Mouse (Mus musculus): ENCODE measurements around the gene Xrcc2. TPM values are rescaled to one million over a fixed set of nuclear protein-coding genes. Genes with fewer than 3 reads are reported as not detected.
"Not testable (repeated sequence)": the region's sequence is repeated elsewhere in the genome, so short reads cannot be mapped to it uniquely, and the experiment has no call there.

Gene Xrcc2
- 14.1 and 19.5 TPM in 2 replicates for total RNA-seq (2017)

DNA sequence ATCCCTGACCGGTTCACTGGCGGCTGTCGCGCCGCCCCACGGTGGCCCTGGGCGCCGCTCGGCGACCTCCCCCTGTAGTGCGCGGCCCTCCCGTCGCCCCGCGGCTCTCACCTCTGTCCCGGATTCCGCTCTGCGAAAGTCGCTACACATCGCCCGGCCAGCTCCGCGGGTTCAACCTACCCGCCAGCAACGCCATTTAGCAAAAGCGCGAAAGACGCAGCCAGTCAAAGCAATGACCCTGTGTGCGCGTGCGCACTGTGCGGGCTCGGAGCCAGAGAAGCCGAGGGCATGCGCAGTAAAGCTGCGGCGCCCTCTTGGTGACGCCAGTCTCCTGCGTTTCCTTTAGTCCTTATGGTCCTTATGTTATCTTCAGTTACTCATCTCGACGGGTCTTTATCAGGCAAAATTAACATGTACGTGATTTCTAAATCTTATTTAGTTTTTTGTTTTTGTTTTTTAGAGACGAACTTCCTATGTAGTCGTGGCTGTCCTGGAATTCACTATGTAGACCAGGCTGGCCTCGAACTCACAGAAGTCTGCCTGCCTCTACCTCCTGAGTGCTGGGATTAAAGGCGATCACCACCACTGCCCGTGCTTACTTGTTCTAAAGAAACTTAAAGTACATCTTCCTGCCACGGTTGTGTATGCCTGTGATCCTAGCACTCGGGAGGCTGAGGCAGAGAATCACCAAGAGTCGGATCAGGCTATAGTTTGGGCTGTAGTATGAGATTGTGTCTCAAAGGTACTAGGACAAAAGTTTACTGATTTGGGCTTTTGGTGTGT, at the start of gene Xrcc2:
Gene Xrcc2 (minus strand): TSS at position 259 of the 783 bp plus-strand sequence.
- ATAC-seq (replicated peaks in 1 of 2; ENCODE audit: insufficient read depth in 1 of 2, low FRiP score in 2 of 2, low TSS enrichment in 1 of 2, low read depth in 1 of 2, poor library complexity in 2 of 2, severe bottlenecking in 2 of 2): peak; percentile 96 to 99

DNA sequence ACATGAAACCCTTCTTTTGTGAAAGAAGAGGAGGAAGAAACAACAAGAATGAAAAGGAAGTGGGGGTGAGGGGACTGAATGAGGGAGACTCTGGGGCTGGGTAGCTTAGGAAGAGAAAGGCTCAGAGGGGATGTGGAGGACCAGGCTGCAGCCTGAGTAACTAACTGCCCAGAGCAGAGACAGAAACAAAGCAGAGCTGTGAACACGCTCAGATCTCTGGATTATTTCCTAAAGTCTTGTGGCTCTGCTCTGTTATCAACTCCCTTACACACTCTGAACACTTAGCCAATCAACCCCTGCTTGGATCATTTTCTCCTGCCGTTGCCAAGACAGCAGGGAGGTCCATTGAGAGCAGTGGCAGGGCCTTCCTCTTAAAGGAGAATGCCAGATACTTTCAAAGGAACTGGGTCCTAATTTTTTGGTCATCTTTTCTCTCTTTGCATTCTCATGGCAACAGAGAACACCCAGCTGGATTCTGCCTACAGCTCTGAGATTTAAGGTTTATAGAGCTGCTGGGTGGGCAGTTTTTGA, 48.7 kb upstream of the Xrcc2 start:
- ATAC-seq (replicated peaks in 1 of 2; ENCODE audit: insufficient read depth in 1 of 2, low FRiP score in 2 of 2, low TSS enrichment in 1 of 2, low read depth in 1 of 2, poor library complexity in 2 of 2, severe bottlenecking in 2 of 2): no peak

GRCm38 (mm10) chr5:25753556-25754235, 48.1 kb upstream of the Xrcc2 start:
- ATAC-seq (replicated peaks in 1 of 2; ENCODE audit: insufficient read depth in 1 of 2, low FRiP score in 2 of 2, low TSS enrichment in 1 of 2, low read depth in 1 of 2, poor library complexity in 2 of 2, severe bottlenecking in 2 of 2): no peak

- no peak for ATAC-seq (replicated peaks in 1 of 2; ENCODE audit: insufficient read depth in 1 of 2, low FRiP score in 2 of 2, low TSS enrichment in 1 of 2, low read depth in 1 of 2, poor library complexity in 2 of 2, severe bottlenecking in 2 of 2)
Measured at GRCm38 (mm10) chr5:25752862-25753261, 47.2 kb upstream of the Xrcc2 start.

- ATAC-seq (replicated peaks in 1 of 2; ENCODE audit: insufficient read depth in 1 of 2, low FRiP score in 2 of 2, low TSS enrichment in 1 of 2, low read depth in 1 of 2, poor library complexity in 2 of 2, severe bottlenecking in 2 of 2): no peak
Measured at GRCm38 (mm10) chr5:25751552-25751951, 45.9 kb upstream of the Xrcc2 start.

- ATAC-seq (replicated peaks in 1 of 2; ENCODE audit: insufficient read depth in 1 of 2, low FRiP score in 2 of 2, low TSS enrichment in 1 of 2, low read depth in 1 of 2, poor library complexity in 2 of 2, severe bottlenecking in 2 of 2): no peak
Measured at GRCm38 (mm10) chr5:25748613-25749012, 43.0 kb upstream of the Xrcc2 start.

DNA sequence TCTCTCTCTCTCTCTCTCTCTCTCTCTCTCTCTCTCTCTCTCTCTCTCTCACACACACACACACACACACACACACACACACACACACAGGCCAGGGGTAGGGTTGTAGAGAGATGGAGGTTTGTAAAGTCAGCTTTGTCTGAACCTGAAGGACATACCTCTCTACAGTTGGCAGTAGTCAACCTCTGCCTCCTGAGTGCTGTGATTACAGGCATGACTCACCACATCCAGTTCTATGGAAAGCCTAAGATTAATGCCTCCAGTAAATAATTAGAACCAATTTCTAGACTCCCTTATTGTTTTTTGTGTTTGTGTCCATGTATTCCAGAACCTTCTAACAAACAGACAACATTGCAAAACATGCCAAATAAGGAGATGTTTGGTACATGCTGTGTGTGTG, 42.3 kb upstream of the Xrcc2 start:
- no peak for ATAC-seq (replicated peaks in 1 of 2; ENCODE audit: insufficient read depth in 1 of 2, low FRiP score in 2 of 2, low TSS enrichment in 1 of 2, low read depth in 1 of 2, poor library complexity in 2 of 2, severe bottlenecking in 2 of 2)

DNA sequence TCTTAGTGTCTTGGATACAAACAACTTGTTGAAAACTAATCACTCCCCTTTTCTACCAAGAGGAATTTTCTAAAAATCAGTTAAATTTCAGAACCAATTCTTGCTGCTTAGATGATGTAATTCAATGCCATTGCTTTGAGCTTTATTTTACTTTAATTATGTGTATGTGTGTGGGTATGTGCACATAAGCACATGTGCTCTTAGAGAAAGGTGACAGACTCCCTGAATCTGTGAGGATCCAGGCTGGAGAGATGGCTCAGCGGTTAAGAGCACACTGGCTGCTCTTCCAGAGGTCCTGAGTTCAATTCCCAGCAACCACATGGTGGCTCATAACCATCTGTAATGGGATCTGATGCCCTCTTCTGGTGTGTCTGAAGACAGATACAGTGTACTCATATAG, 33.3 kb upstream of the Xrcc2 start:
- not testable (repeated sequence) for ATAC-seq (replicated peaks in 1 of 2; ENCODE audit: insufficient read depth in 1 of 2, low FRiP score in 2 of 2, low TSS enrichment in 1 of 2, low read depth in 1 of 2, poor library complexity in 2 of 2, severe bottlenecking in 2 of 2)

GRCm38 (mm10) chr5:25738448-25738847, 32.8 kb upstream of the Xrcc2 start:
- ATAC-seq (replicated peaks in 1 of 2; ENCODE audit: insufficient read depth in 1 of 2, low FRiP score in 2 of 2, low TSS enrichment in 1 of 2, low read depth in 1 of 2, poor library complexity in 2 of 2, severe bottlenecking in 2 of 2): no peak

DNA sequence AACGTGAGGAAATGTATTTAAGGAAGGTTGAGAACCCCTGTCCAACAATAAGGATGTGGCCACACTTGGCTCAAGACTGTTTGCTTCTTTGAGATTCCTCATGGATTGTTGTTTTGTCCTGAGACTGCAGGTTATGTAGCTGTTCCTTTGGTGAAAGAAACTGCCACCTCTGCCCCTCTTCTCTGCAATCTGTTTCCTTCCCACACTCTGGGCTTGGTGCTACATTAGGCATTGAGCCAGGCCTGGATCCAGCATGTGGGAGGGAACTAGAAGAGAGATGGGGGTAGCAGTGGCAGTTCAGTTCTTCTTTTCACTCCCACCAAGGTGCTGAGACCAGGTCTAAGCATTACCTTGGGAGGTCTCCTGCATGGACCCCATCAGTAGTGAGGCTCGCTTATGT, 30.2 kb upstream of the Xrcc2 start:
- ATAC-seq (replicated peaks in 1 of 2; ENCODE audit: insufficient read depth in 1 of 2, low FRiP score in 2 of 2, low TSS enrichment in 1 of 2, low read depth in 1 of 2, poor library complexity in 2 of 2, severe bottlenecking in 2 of 2): no peak

DNA sequence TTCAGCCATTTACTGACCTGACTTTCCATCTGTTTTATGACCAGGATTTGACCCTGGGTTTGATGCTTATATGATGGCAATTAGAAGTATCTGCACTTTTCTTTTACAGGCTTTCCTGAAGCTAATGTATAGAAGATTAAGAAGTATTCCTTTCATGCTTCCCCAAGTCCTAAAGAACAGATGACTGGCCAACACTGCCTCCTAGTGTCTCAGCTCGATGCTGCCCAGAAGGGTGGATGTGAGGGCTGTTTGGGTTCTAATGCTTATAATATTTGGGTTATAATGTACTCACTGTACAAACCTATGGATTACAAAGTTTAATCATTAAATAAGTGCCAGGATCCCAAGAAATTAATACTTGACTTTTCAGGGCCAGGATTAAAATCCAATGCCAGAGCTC, 28.7 kb upstream of the Xrcc2 start:
- no peak for ATAC-seq (replicated peaks in 1 of 2; ENCODE audit: insufficient read depth in 1 of 2, low FRiP score in 2 of 2, low TSS enrichment in 1 of 2, low read depth in 1 of 2, poor library complexity in 2 of 2, severe bottlenecking in 2 of 2)

GRCm38 (mm10) chr5:25724134-25724675, 18.6 kb upstream of the Xrcc2 start:
- no peak for ATAC-seq (replicated peaks in 1 of 2; ENCODE audit: insufficient read depth in 1 of 2, low FRiP score in 2 of 2, low TSS enrichment in 1 of 2, low read depth in 1 of 2, poor library complexity in 2 of 2, severe bottlenecking in 2 of 2)

DNA sequence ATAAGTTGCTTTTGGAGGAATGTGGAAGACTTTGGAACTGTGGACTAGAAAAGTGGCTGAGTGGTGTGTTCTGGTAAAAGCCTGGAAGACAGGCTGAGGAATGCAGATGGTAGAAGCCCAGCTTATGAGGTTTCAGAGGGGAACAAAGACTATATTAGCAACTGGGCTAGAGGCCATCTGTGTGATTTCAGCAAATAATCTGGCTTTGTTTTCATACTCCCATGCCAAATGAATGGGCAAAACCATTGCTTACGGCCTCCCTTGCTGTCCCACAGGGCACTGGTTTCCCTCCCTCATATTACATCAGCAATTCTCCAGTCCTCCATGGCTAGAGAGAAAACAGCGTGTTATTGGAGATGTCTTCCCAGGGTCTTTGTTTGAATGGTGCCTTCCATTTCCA, 17.4 kb upstream of the Xrcc2 start:
- ATAC-seq (replicated peaks in 1 of 2; ENCODE audit: insufficient read depth in 1 of 2, low FRiP score in 2 of 2, low TSS enrichment in 1 of 2, low read depth in 1 of 2, poor library complexity in 2 of 2, severe bottlenecking in 2 of 2): no peak

DNA sequence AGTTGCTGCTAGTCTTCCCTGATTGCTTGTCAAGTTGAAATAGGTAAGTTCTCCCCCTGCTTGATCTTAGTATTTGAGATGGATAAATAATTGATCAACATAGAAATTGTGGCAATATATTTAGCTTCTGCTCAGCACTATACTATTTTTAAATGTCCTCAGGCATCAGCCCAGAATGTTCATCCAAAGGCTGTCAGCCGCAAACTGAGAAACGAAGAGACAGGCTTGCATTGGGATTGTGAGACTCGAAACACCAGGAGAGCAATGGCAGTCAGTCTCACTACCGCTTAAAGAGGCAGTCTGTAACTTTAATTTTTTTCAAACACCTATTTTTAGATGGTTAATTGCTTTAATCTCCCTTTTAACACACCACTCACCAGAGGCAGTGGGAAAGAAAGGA, 13.8 kb upstream of the Xrcc2 start:
- ATAC-seq (replicated peaks in 1 of 2; ENCODE audit: insufficient read depth in 1 of 2, low FRiP score in 2 of 2, low TSS enrichment in 1 of 2, low read depth in 1 of 2, poor library complexity in 2 of 2, severe bottlenecking in 2 of 2): no peak

DNA sequence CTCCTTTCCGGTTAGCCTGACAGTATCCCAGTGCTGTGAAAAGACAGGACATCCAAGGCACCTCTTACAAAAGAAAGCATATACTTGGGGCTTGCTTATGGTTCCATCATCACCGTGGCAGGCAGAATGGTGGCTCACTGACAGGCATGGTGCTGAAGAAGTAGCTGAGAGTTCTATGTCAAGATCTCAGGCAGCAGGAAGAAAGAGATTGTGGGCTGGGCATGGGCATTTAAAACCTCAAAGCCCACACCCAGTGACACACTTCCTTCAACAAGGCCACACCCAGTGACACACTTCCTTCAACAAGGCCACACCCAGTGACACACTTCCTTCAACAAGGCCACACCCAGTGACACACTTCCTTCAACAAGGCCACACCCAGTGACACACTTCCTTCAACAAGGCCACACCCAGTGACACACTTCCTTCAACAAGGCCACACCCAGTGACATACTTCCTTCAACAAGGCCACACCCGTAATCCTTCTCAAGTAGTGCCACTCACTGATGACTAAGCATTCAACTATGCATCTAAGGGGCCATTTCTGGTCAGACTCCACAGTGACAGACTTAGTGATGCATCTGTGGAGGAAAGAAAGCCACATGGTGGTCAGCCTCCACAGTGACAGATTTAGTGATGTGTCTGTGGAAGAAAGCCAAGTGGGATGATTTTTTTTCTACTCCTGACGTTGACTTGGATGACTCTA, 7.5 kb upstream of the Xrcc2 start:
- ATAC-seq (replicated peaks in 1 of 2; ENCODE audit: insufficient read depth in 1 of 2, low FRiP score in 2 of 2, low TSS enrichment in 1 of 2, low read depth in 1 of 2, poor library complexity in 2 of 2, severe bottlenecking in 2 of 2): not testable (repeated sequence)

DNA sequence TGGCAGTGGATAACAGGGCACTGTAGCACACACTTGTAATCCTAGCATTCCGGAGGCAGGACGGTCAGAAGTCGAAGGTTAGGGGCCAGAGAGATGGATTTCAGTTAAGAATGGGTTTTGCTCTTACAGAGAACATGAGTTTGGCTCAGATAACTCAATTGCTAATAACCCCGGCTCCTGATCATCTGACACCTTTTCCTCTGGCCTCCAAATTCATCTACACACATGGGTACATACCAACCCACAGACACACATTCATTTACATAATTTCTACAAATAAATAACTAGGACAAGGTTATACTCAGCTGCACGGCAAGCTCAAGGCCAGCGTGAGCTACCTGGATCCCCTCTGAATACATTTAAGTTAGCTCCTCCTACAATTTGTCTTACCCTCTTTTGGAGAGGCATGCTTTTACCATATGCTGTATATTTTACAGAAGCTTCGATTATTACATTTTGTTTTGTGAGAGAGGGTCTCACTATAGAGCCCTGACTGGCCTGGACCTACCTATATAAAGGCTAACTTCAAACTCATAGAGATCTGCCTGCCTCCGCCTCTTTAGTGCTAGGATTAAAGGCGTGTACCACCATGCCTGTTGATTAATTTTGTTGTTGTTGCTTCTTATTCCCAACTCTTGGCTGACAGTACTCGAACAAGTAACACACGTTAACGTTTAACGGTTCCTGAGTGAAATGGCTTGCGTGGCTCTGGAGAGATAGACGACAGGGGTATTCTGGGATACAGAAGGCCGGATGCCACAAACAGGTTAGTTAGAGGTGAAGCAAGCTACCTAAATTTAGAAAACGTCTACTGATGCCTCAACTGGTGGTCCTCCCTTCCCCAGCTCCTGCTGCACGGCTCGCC, 691 bp downstream of the Xrcc2 start:
- no peak for ATAC-seq (replicated peaks in 1 of 2; ENCODE audit: insufficient read depth in 1 of 2, low FRiP score in 2 of 2, low TSS enrichment in 1 of 2, low read depth in 1 of 2, poor library complexity in 2 of 2, severe bottlenecking in 2 of 2)

DNA sequence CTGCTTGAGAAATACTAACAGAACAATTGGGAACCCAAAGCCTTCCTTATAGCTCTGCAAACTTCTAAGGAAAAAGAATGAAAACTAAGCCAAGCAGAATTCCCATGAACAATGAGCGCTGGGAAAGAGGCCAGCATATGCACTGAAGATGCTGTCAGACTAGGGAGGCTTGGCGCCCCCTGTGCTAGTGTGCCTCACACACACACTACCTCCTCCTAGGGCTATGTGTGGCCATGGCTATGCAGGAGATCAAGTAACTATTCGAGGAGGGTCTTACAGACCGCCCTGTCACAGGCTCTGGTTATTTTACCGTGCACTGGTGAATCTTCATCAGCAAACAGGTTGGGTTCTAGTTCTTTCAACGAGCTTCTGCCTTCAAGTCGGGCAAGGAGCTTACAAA, 7.7 kb downstream of the Xrcc2 start:
- no peak for ATAC-seq (replicated peaks in 1 of 2; ENCODE audit: insufficient read depth in 1 of 2, low FRiP score in 2 of 2, low TSS enrichment in 1 of 2, low read depth in 1 of 2, poor library complexity in 2 of 2, severe bottlenecking in 2 of 2)

Data from hematopoietic stem cell, adult 5-6 weeks (primary cell).